Mouse (Mus musculus) spleen, adult 2 months (tissue): ENCODE data around the gene Stx12.

Source experiments
- CTCF ChIP-seq: fragments of 200-500 bp; IDR thresholded peaks from 2 replicates; pipeline ENCODE4 v1.5.1; 2011; ENCODE audit warnings: mild to moderate bottlenecking, inconsistent platforms; ENCODE audit not compliant: insufficient read depth, insufficient read length, insufficient replicate concordance; ENCODE audit errors: extremely low read depth
- POLR2A ChIP-seq: fragments of 200-500 bp; IDR thresholded peaks from 2 replicates; pipeline ENCODE4 v1.6.1; 2011; ENCODE audit warnings: low read depth, low read length, inconsistent platforms

DNA sequence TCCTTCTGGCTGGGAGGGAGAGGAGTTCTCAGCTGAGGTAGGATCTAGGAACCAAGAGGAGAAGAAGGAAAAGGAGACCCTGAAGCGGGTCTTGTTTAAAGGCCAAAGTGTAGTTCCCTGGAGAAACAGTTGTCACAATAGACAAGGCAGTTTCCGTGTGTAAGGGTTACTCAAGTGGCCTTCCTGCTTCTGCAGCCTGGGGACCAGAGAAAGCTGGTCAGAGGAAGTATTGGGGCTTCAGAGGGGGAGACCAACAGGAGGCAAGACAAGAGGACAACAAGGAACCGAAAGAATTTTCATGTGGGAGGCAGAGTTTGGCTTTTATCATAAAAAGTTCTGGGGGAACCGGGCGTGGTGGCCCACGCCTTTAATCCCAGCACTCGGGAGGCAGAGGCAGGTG, 67.9 kb downstream of the Stx12 start:
- TF ChIP-seq CTCF = no peak
- TF ChIP-seq POLR2A = no peak
